Comparison of ENCODE assay signal across 8 mouse cellular contexts in genomic region chr1:59669962-59670630, GRCm38 (mm10). TPM values are rescaled to one million over a fixed set of nuclear protein-coding genes. Genes with fewer than 3 reads are reported as not detected.
DNase-seq lines count a peak whose midpoint lies in the region; ATAC-seq and TF ChIP-seq lines count a peak whose summit lies in the region.

No protein-coding gene starts in this region.

- no peaks in the 10 kb centered on the region for H3K9me3 ChIP-seq in liver, embryonic 13.5 days (replicated peaks)

- 0% methylated on average over 41 of the region's 54 CpGs for WGBS in liver, embryonic 13.5 days (ENCODE audit: insufficient replicate concordance)
- WGBS in thymus, adult 2 months: under 1% methylated on average over 54 of the region's 54 CpGs

- peaks cover 71% of the 10 kb centered on the region for H3K79me2 ChIP-seq in myocyte (ENCODE audit: control insufficient read depth, insufficient read depth)

- ATAC-seq in liver, embryonic 13.5 days (ENCODE audit: low read depth): peak; percentile 74

- intact Hi-C loops in gastrocnemius, postnatal 36 days (cut with DNase I): no loop called here

- H3K36me3 ChIP-seq in liver, embryonic 13.5 days: 0 out of 2 replicates have a peak, but pooled peaks cover 12% of the 10 kb centered on the region
- H3K36me3 ChIP-seq in myocyte (ENCODE audit: control insufficient read depth, insufficient read depth): no peaks in the 10 kb centered on the region
- H3K36me3 ChIP-seq in thymus, adult 2 months (ENCODE audit: control insufficient read depth, insufficient read depth, low read length): no peaks in the 10 kb centered on the region; the same call in 1 of the 2 replicates

- TF ChIP-seq CTCF in thymus, adult 2 months (IDR thresholded peaks at IDR 0.05; ENCODE audit: borderline replicate concordance, control insufficient read depth, extremely low read depth, insufficient read depth, low read length, poor library complexity): no peak

- peak overlapping the region; percentile 100 for H3K4me3 ChIP-seq in liver, embryonic 13.5 days (replicated peaks)
- peak overlapping the region; percentile 93 for H3K4me3 ChIP-seq in myocyte
- peak overlapping the region; percentile 93 for H3K4me3 ChIP-seq in thymus, adult 2 months (ENCODE audit: control insufficient read depth, insufficient read depth, low read length)

- peak overlapping the region; percentile 91 for H3K27ac ChIP-seq in liver, embryonic 13.5 days
- peak overlapping the region; percentile 72; the same call in 1 of the 2 replicates for H3K27ac ChIP-seq in thymus, adult 2 months (ENCODE audit: control insufficient read depth, insufficient read depth, low read length)

- H3ac ChIP-seq in myocyte (ENCODE audit: control insufficient read depth, insufficient read length): peak overlapping the region; percentile 44

- no peaks in the 10 kb centered on the region for H3K27me3 ChIP-seq in liver, embryonic 13.5 days
- H3K27me3 ChIP-seq in myocyte (ENCODE audit: control insufficient read depth, insufficient read depth, insufficient read length): no peaks in the 10 kb centered on the region
- H3K27me3 ChIP-seq in thymus, adult 2 months (ENCODE audit: control insufficient read depth, insufficient read depth, low read length): no peaks in the 10 kb centered on the region

- peak overlapping the region; percentile 80 for H3K4me2 ChIP-seq in liver, embryonic 13.5 days
- H3K4me2 ChIP-seq in myocyte (ENCODE audit: low read depth): peak overlapping the region; percentile 90

- H3K4me1 ChIP-seq in liver, embryonic 13.5 days (replicated peaks): peaks cover 31% of the 10 kb centered on the region
- 0 out of 2 replicates have a peak, but pooled peaks cover 3% of the 10 kb centered on the region for H3K4me1 ChIP-seq in thymus, adult 2 months (replicated peaks; ENCODE audit: control insufficient read depth, insufficient read depth, low read length)

- peak; percentile 58 for DNase-seq in A20 (ENCODE audit: low read depth, low spot score)
- DNase-seq in NIH3T3 (ENCODE audit: low read depth): peak; percentile 62
- peak; percentile 15 to 19 for DNase-seq in cerebellum, postnatal 4 days (ENCODE audit: low spot score in 2 of 2)
- DNase-seq in gastrocnemius, postnatal 36 days: peak; percentile 4 to 36
- peak; percentile 27 for DNase-seq in kidney, adult 11 months
- peak; percentile 24 for DNase-seq in liver, embryonic 13.5 days
- DNase-seq in thymus, adult 2 months: peak; percentile 39

- peak overlapping the region; percentile 99 for H3K9ac ChIP-seq in liver, embryonic 13.5 days

- TF ChIP-seq POLR2A in myocyte (IDR thresholded peaks at IDR 0.05; ENCODE audit: insufficient read length, low read depth): no peak
- TF ChIP-seq POLR2A in thymus, adult 2 months (IDR thresholded peaks at IDR 0.05; ENCODE audit: control insufficient read depth, extremely low read depth, insufficient read depth, low read length, poor library complexity): no peak

TF ChIP-seq in myocyte, 11 proteins besides CTCF, POLR2A, EP300 and RAD21:
- no peak for TF ChIP-seq USF1 (IDR thresholded peaks at IDR 0.05; ENCODE audit: low read depth)
- no peak for TF ChIP-seq REST (IDR thresholded peaks at IDR 0.05; ENCODE audit: insufficient read depth, insufficient read length)
- no peak for TF ChIP-seq POLR2AphosphoS2 (IDR thresholded peaks at IDR 0.05; ENCODE audit: insufficient read length, low read depth)

RNA-seq across cellular contexts. Expression of gene Sumo1, which starts 0.5 kb away (rescaled TPM):
- total RNA-seq in gastrocnemius, postnatal 36 days (2021): 10 to 100 TPM; 43.2 to 54.1 TPM
- 186 and 213 TPM in 2 replicates for polyA plus RNA-seq in liver, embryonic 13.5 days (2015; fragmentation: Nextera tagmentation; extraction: Ambion mirVana)
- polyA plus RNA-seq in myocyte (2012; fragmentation: generic; extraction: Trizol): 82.8 TPM
- 18.3 and 21.8 TPM in 2 replicates for polyA plus RNA-seq in thymus, adult 2 months (2012; rRNA removed)

RNA-seq across cellular contexts. Expression of gene Nop58, which starts 14.7 kb away (rescaled TPM):
- 10 to 100 TPM; 18.5 to 26.9 TPM for total RNA-seq in gastrocnemius, postnatal 36 days (2021)
- polyA plus RNA-seq in liver, embryonic 13.5 days (2015; fragmentation: Nextera tagmentation; extraction: Ambion mirVana): 226 and 278 TPM in 2 replicates
- polyA plus RNA-seq in myocyte (2012; fragmentation: generic; extraction: Trizol): 56.9 TPM
- 52.3 and 58.5 TPM in 2 replicates for polyA plus RNA-seq in thymus, adult 2 months (2012; rRNA removed)

Comparison
In these comparisons a context has a peak if more than half of its experiments do, and no peak if none do; other contexts are left out.
1. Peak in every context shown above with its lines: DNase-seq, ATAC-seq, H3K4me3 ChIP-seq and H3K27ac ChIP-seq.